Mouse (Mus musculus): ENCODE data around the gene Zfp317. TPM values are rescaled to one million over a fixed set of nuclear protein-coding genes. Genes with fewer than 3 reads are reported as not detected.

Gene Zfp317
- total and polyA plus RNA-seq, 3 experiments = 41.2 to 67.9 TPM; not detected in 1

DNA sequence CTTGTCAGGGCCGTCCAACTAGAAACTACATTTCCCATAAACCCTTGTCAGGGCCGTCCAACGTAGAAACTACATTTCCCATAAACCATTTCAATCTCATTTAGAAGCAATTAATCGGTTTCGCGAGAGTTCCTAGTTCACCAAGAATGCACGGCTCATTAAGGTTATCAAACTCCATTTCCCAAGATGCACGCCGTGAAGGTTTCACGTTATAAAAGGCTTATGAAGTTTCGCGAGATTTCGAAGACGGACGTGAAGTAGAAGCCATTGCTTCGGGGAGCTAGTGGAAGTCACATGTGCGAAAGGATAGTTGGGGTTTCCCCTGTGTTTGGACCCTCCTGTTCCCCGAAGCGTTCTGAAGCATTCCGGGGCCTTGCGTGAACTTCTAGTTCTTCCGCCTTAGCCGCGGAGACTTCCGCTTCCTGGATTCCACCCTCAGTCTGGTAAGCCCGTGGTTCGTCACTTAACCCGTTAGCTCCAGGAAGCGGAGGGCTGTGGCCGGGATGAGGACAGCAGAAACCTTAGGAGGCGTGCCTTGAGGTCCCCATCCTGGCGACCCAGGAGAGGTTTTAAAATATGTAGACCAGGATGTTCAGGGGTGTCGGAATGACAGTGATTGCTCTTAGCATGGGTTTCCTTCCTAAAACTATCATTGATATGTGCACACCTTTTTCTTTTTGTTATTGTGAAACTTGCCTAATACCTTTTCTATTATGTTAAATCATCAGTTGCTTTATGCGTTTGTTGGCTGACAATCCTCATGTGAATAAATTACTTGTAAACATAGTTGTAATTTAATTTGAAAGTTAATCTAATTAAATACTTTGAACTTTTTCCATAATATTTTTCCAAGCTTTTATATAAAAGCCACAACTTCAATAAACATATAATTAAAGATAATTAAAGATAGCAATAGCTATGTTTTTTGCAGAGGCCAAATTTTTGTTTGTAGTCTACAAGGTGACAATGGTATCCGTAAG is at the start of gene Zfp317 (continued):
- TF ChIP-seq RAD21 (IDR thresholded peaks at IDR 0.05; ENCODE audit: low read depth, low read length) (no peak; the same call in none of the 2 replicates), TCF12 (IDR thresholded peaks at IDR 0.05; ENCODE audit: low read depth, low read length) (peak; percentile 77; the same call in 1 of the 2 replicates), MEF2A (IDR thresholded peaks at IDR 0.05; ENCODE audit: extremely low read depth, insufficient replicate concordance, low read depth, low read length, poor library complexity, severe bottlenecking) (0 out of 2 replicates have a peak, but pooled peaks have one; percentile 53), TBP (IDR thresholded peaks at IDR 0.05; ENCODE audit: low read depth, low read length) (peak; percentile 99), MAZ (IDR thresholded peaks at IDR 0.05; ENCODE audit: low read depth, low read length) (peak; percentile 67; the same call in 1 of the 2 replicates)

DNA sequence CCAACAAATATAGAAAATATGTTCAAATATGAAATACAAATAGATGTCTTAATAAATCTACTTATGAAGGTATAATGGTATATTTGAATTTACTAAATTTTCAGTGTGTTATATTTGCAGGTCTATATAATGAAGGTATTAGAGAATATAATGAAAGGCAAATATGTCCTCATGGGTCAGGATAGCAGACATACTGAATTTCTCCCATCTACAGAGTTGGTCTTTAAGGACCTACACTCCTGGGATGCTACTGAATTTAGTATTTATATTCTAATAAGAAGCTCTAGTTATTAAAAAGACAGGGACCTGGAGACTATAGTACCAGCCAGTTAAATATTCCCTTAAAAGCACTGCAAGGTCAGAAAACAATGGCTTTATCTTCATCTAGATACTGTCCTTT is 39.6 kb upstream of the Zfp317 start, which contains the start of gene Olfr855:
Gene Olfr855, plus strand, starts transcription at position 301 of the 400 bp plus-strand sequence.
- DNase-seq (ENCODE audit: low read depth, low spot score) = no peak
- Histone ChIP-seq H3K4me1 (ENCODE audit: control insufficient read depth in 1 of 2, insufficient read depth in 2 of 2, low read length in 2 of 2) (no peaks in the 10 kb centered on the region), H3K9me3 (replicated peaks; ENCODE audit: insufficient read depth, low read length) (no peaks in the 10 kb centered on the region), H3K9ac (ENCODE audit: control insufficient read depth, low read depth, low read length, poor library complexity, severe bottlenecking) (no peak within 1 kb of the TSS), H3K36me3 (ENCODE audit: control insufficient read depth in 1 of 2, insufficient read depth in 2 of 2, low read length in 2 of 2) (no peaks in the 10 kb centered on the region), H3K27me3 (ENCODE audit: control insufficient read depth in 1 of 2, insufficient read depth in 2 of 2, low read length in 2 of 2) (peaks cover 0 to 3% of the 10 kb centered on the region in 2 experiments; a peak in 2 of 4 replicates), H3K27ac (ENCODE audit: control insufficient read depth, low read depth, low read length) (no peak within 1 kb of the TSS), H3K4me3 (ENCODE audit: control insufficient read depth in 1 of 2, insufficient read depth in 1 of 2, low read depth in 2 of 2, low read length in 2 of 2) (no peak within 1 kb of the TSS), H3K79me2 (ENCODE audit: control insufficient read depth, insufficient read depth, low read length, poor library complexity) (no peaks in the 10 kb centered on the region)
- no peak for TF ChIP-seq RCOR1 (IDR thresholded peaks at IDR 0.05; ENCODE audit: low read depth, low read length)
- no peak for TF ChIP-seq MAX (IDR thresholded peaks at IDR 0.05; ENCODE audit: low read length)
- TF ChIP-seq ELF1 (IDR thresholded peaks at IDR 0.05; ENCODE audit: low read depth, low read length) = no peak
- TF ChIP-seq USF2 (IDR thresholded peaks at IDR 0.05; ENCODE audit: borderline replicate concordance in 1 of 2, insufficient read depth in 1 of 2, low read depth in 1 of 2, low read length in 2 of 2) = no peak
- no peak for TF ChIP-seq ZKSCAN1 (IDR thresholded peaks at IDR 0.05; ENCODE audit: low read depth, low read length)
- no peak for TF ChIP-seq MAFK (IDR thresholded peaks at IDR 0.05; ENCODE audit: borderline replicate concordance, low read depth, low read length)
- no peak for TF ChIP-seq GABPA (IDR thresholded peaks at IDR 0.05; ENCODE audit: low read depth, low read length)
- TF ChIP-seq TAL1 (IDR thresholded peaks at IDR 0.05; ENCODE audit: low read length) = no peak
- TF ChIP-seq SIN3A (IDR thresholded peaks at IDR 0.05; ENCODE audit: low read length) = no peak
- TF ChIP-seq EP300 (IDR thresholded peaks at IDR 0.05; ENCODE audit: low read depth in 1 of 2, low read length in 2 of 2) = no peak
- TF ChIP-seq ZC3H11A (IDR thresholded peaks at IDR 0.05; ENCODE audit: low read depth, low read length) = no peak
- TF ChIP-seq POLR2AphosphoS2 (IDR thresholded peaks at IDR 0.05; ENCODE audit: low read length) = no peak
- no peak for TF ChIP-seq MYC (IDR thresholded peaks at IDR 0.05; ENCODE audit: low read depth, low read length)
- TF ChIP-seq MXI1 (IDR thresholded peaks at IDR 0.05; ENCODE audit: low read depth, low read length) = no peak
- TF ChIP-seq USF1 (IDR thresholded peaks at IDR 0.05; ENCODE audit: low read depth, low read length) = no peak
- TF ChIP-seq NELFE (IDR thresholded peaks at IDR 0.05; ENCODE audit: low read depth, low read length) = no peak
- TF ChIP-seq CHD2 (IDR thresholded peaks at IDR 0.05; ENCODE audit: low read length) = no peak
- no peak for TF ChIP-seq MYB (IDR thresholded peaks at IDR 0.05; ENCODE audit: low read depth, low read length)
- no peak for TF ChIP-seq BHLHE40 (IDR thresholded peaks at IDR 0.05; ENCODE audit: borderline replicate concordance, low read depth, low read length)
- no peak for TF ChIP-seq UBTF (IDR thresholded peaks at IDR 0.05; ENCODE audit: borderline replicate concordance, insufficient read depth, low read depth, low read length)

All from MEL (cell line).